Mouse (Mus musculus): ENCODE measurements at regions not wholly inside any gene's neighbourhood (a gene's known extent, or its start where the extent isn't known, plus 50 kb on each side); places are given as distances from the start of the nearest gene placed in this dataset.

DNA sequence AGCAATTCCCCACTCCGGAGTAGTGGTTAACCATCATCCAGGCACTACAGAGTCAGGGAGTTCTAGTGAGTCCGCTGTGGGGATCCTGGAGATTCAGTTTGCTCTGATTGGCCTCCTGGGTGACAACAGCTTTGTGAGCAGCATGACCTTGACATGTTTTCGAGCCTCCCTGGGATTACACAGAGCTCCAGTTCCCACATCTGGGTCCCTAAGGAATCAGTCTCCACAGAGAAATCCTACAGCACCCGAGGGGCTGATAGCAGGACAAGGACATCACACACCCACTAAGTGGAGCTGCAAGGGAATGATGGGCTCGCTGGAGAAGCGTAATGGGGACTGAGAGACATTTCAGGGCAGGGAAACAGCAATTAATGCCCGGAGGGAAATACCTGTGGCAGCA lies 351.5 kb upstream of the Mgmt start:
- TF ChIP-seq TAL1 (IDR thresholded peaks at IDR 0.05; ENCODE audit: low read length) = no peak
- TF ChIP-seq GATA1 (IDR thresholded peaks at IDR 0.05; ENCODE audit: low read length) = no peak
